13 mouse cellular contexts compared by ENCODE assay signal in the genomic region with DNA sequence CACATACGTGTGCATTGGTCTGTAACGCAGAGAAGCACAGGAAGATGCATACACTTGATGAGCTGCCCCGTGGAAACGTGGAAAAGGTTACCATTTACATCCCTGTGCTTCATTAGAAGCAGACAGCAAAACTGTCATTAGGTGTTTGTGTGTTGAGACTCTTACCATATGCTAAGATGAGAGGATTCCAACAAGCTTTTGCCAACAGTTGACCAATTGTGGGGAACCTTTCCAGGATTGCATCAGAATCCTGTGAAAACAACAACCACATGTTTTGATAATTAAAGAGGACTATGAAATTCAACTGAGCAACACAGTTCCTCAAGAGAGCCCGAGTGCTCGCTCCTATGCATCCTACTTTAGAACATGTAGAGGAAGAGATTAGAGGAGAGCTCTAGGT.
DNase-seq lines count a peak whose midpoint lies in the region; ATAC-seq lines count a peak whose summit lies in the region.
"Had no signal": no experiment of that assay in that cellular context is flagged by ENCODE, and none has a peak within 500 bp of the region (broad histone marks: within the 10 kb centered on the region; RNA-seq: fewer than 3 reads in every experiment).

No protein-coding gene starts in this region.

- H3K9ac ChIP-seq in midbrain, embryonic 11.5 days (ENCODE audit: low read length), result no peak overlapping the region
- H3K9ac ChIP-seq in midbrain, embryonic 16.5 days (ENCODE audit: low read depth, low read length), result no peak overlapping the region
- no peak overlapping the region for H3K9ac ChIP-seq in forebrain, embryonic 15.5 days (replicated peaks)
- H3K9ac ChIP-seq: liver, embryonic 15.5 days had no signal

- ATAC-seq in midbrain, embryonic 11.5 days (ENCODE audit: low FRiP score), result no peak
- ATAC-seq in midbrain, embryonic 16.5 days, result no peak
- ATAC-seq in forebrain, embryonic 15.5 days (replicated peaks), result no peak

- WGBS in midbrain, embryonic 11.5 days, result 88% methylated on average over 6 of the region's 6 CpGs
- 96% methylated on average over 6 of the region's 6 CpGs for WGBS in midbrain, embryonic 16.5 days
- 92% methylated on average over 6 of the region's 6 CpGs for WGBS in forebrain, embryonic 15.5 days

- peak; percentile 18 for DNase-seq in adrenal gland, postnatal 10 days
- DNase-seq in adrenal gland, adult 18-20 months (ENCODE audit: low spot score in 2 of 2), result no peak
- DNase-seq in midbrain, embryonic 11.5 days (ENCODE audit: low spot score, missing footprints), result peak; percentile 12
- peak; percentile 51 to 54 for DNase-seq in heart, postnatal 14 days
- peak; percentile 52 for DNase-seq in skeletal muscle tissue, adult 2 months (ENCODE audit: low read depth, low spot score)
- no peak for DNase-seq in layer of hippocampus, adult 9-10 months (ENCODE audit: low spot score)
- DNase-seq: embryo, embryonic 11 days; left cerebral cortex, postnatal 4 days; right cerebral cortex, postnatal 4 days had no signal

- H3K27me3 ChIP-seq in midbrain, embryonic 11.5 days (ENCODE audit: control insufficient read depth, insufficient read depth, low read length), result no peaks in the 10 kb centered on the region
- H3K27me3 ChIP-seq in midbrain, embryonic 16.5 days (ENCODE audit: control insufficient read depth, insufficient read depth, low read depth, low read length), result no peaks in the 10 kb centered on the region
- no peaks in the 10 kb centered on the region for H3K27me3 ChIP-seq in forebrain, embryonic 15.5 days
- H3K27me3 ChIP-seq: liver, embryonic 15.5 days had no signal

- no peak overlapping the region for H3K27ac ChIP-seq in midbrain, embryonic 11.5 days (ENCODE audit: low read depth, low read length)
- H3K27ac ChIP-seq in midbrain, embryonic 16.5 days (ENCODE audit: low read length), result no peak overlapping the region
- H3K27ac ChIP-seq in forebrain, embryonic 15.5 days (replicated peaks), result no peak overlapping the region
- H3K27ac ChIP-seq: liver, embryonic 15.5 days; midbrain, embryonic 10.5 days had no signal

- H3K4me1 ChIP-seq in midbrain, embryonic 11.5 days (ENCODE audit: control insufficient read depth, insufficient read depth, low read length), result no peaks in the 10 kb centered on the region
- H3K4me1 ChIP-seq in midbrain, embryonic 16.5 days (ENCODE audit: control insufficient read depth, insufficient read depth, low read length), result no peaks in the 10 kb centered on the region
- no peaks in the 10 kb centered on the region for H3K4me1 ChIP-seq in forebrain, embryonic 15.5 days
- H3K4me1 ChIP-seq: liver, embryonic 15.5 days; midbrain, embryonic 10.5 days had no signal

- no peak overlapping the region for H3K4me3 ChIP-seq in midbrain, embryonic 11.5 days (ENCODE audit: low read depth, low read length)
- H3K4me3 ChIP-seq in midbrain, embryonic 16.5 days (ENCODE audit: low read depth, low read length), result no peak overlapping the region
- H3K4me3 ChIP-seq in forebrain, embryonic 15.5 days, result no peak overlapping the region
- H3K4me3 ChIP-seq: liver, embryonic 15.5 days; midbrain, embryonic 10.5 days had no signal

- H3K36me3 ChIP-seq in midbrain, embryonic 11.5 days (ENCODE audit: control insufficient read depth, insufficient read depth, low read length), result no peaks in the 10 kb centered on the region
- no peaks in the 10 kb centered on the region for H3K36me3 ChIP-seq in midbrain, embryonic 16.5 days (ENCODE audit: control insufficient read depth, insufficient read depth, low read length)
- H3K36me3 ChIP-seq in forebrain, embryonic 15.5 days, result no peaks in the 10 kb centered on the region
- H3K36me3 ChIP-seq: liver, embryonic 15.5 days; midbrain, embryonic 10.5 days had no signal

- H3K9me3 ChIP-seq in midbrain, embryonic 11.5 days (ENCODE audit: control insufficient read depth, low read length), result no peaks in the 10 kb centered on the region
- no peaks in the 10 kb centered on the region for H3K9me3 ChIP-seq in midbrain, embryonic 16.5 days (replicated peaks; ENCODE audit: control insufficient read depth, low read length, poor library complexity, severe bottlenecking)
- no peaks in the 10 kb centered on the region for H3K9me3 ChIP-seq in forebrain, embryonic 15.5 days
- H3K9me3 ChIP-seq: liver, embryonic 15.5 days; midbrain, embryonic 10.5 days had no signal

- H3K4me2 ChIP-seq in midbrain, embryonic 11.5 days, result no peak overlapping the region
- H3K4me2 ChIP-seq in midbrain, embryonic 16.5 days (ENCODE audit: low read length), result no peak overlapping the region
- no peak overlapping the region for H3K4me2 ChIP-seq in forebrain, embryonic 15.5 days (replicated peaks)
- H3K4me2 ChIP-seq: liver, embryonic 15.5 days had no signal

- intact Hi-C loops in heart, postnatal 14 days (cut with DNase I), result no loop called here

Comparison
In these comparisons a context has a peak if more than half of its experiments do, and no peak if none do; other contexts are left out.
1. DNase-seq: peak in adrenal gland, postnatal 10 days (single experiment), midbrain, embryonic 11.5 days (single experiment), heart, postnatal 14 days (2 of 2) and skeletal muscle tissue, adult 2 months (single experiment); none in adrenal gland, adult 18-20 months (0 of 2) and layer of hippocampus, adult 9-10 months (single experiment).